Mouse (Mus musculus): Measurements from ENCODE around the gene Tmem184b.

Gene Tmem184b

GRCm38 (mm10) chr15:79402836-79403762 lies at the start of gene Tmem184b:
Gene Tmem184b, minus strand, starts transcription at chr15:79403569.
- in situ Hi-C loops (cut with MboI; ENCODE audit: low pct_unique_long_range_greater_than_20kb in 1 of 2, low sequenced_read_pairs in 2 of 2, unreplicated experiment in 1 of 2), result no loop called here

- in situ Hi-C loops (cut with MboI; ENCODE audit: low pct_unique_long_range_greater_than_20kb in 1 of 2, low sequenced_read_pairs in 2 of 2, unreplicated experiment in 1 of 2), result no loop called here
These were observed 44.7 kb upstream of the Tmem184b start for GRCm38 (mm10) chr15:79448041-79448440.

GRCm38 (mm10) chr15:79445786-79446654 lies 42.7 kb upstream of the Tmem184b start:
- in situ Hi-C loops (cut with MboI; ENCODE audit: low pct_unique_long_range_greater_than_20kb in 1 of 2, low sequenced_read_pairs in 2 of 2, unreplicated experiment in 1 of 2), result no loop called here

- in situ Hi-C loops (cut with MboI; ENCODE audit: low pct_unique_long_range_greater_than_20kb in 1 of 2, low sequenced_read_pairs in 2 of 2, unreplicated experiment in 1 of 2), result no loop called here
These were observed 40.6 kb upstream of the Tmem184b start for GRCm38 (mm10) chr15:79443856-79444410.

GRCm38 (mm10) chr15:79442961-79443518 lies 39.7 kb upstream of the Tmem184b start:
- in situ Hi-C loops (cut with MboI; ENCODE audit: low pct_unique_long_range_greater_than_20kb in 1 of 2, low sequenced_read_pairs in 2 of 2, unreplicated experiment in 1 of 2), result no loop called here

- in situ Hi-C loops (cut with MboI; ENCODE audit: low pct_unique_long_range_greater_than_20kb in 1 of 2, low sequenced_read_pairs in 2 of 2, unreplicated experiment in 1 of 2), result no loop called here
These were observed 38.9 kb upstream of the Tmem184b start for GRCm38 (mm10) chr15:79442257-79442611.

- in situ Hi-C loops (cut with MboI; ENCODE audit: low pct_unique_long_range_greater_than_20kb in 1 of 2, low sequenced_read_pairs in 2 of 2, unreplicated experiment in 1 of 2), result no loop called here
These were observed 38.2 kb upstream of the Tmem184b start for GRCm38 (mm10) chr15:79441331-79442256.

GRCm38 (mm10) chr15:79440651-79441330 lies 37.4 kb upstream of the Tmem184b start:
- in situ Hi-C loops (cut with MboI; ENCODE audit: low pct_unique_long_range_greater_than_20kb in 1 of 2, low sequenced_read_pairs in 2 of 2, unreplicated experiment in 1 of 2), result no loop called here

GRCm38 (mm10) chr15:79440223-79440622 lies 36.9 kb upstream of the Tmem184b start:
- in situ Hi-C loops (cut with MboI; ENCODE audit: low pct_unique_long_range_greater_than_20kb in 1 of 2, low sequenced_read_pairs in 2 of 2, unreplicated experiment in 1 of 2), result no loop called here

GRCm38 (mm10) chr15:79439386-79439785 lies 36.0 kb upstream of the Tmem184b start:
- in situ Hi-C loops (cut with MboI; ENCODE audit: low pct_unique_long_range_greater_than_20kb in 1 of 2, low sequenced_read_pairs in 2 of 2, unreplicated experiment in 1 of 2), result no loop called here

- in situ Hi-C loops (cut with MboI; ENCODE audit: low pct_unique_long_range_greater_than_20kb in 1 of 2, low sequenced_read_pairs in 2 of 2, unreplicated experiment in 1 of 2), result no loop called here
These were observed 35.4 kb upstream of the Tmem184b start for GRCm38 (mm10) chr15:79438816-79439215.

GRCm38 (mm10) chr15:79438209-79438810 lies 34.9 kb upstream of the Tmem184b start:
- in situ Hi-C loops (cut with MboI; ENCODE audit: low pct_unique_long_range_greater_than_20kb in 1 of 2, low sequenced_read_pairs in 2 of 2, unreplicated experiment in 1 of 2), result no loop called here

GRCm38 (mm10) chr15:79437541-79438208 lies 34.3 kb upstream of the Tmem184b start:
- in situ Hi-C loops (cut with MboI; ENCODE audit: low pct_unique_long_range_greater_than_20kb in 1 of 2, low sequenced_read_pairs in 2 of 2, unreplicated experiment in 1 of 2), result no loop called here

GRCm38 (mm10) chr15:79436481-79436921 lies 33.1 kb upstream of the Tmem184b start:
- in situ Hi-C loops (cut with MboI; ENCODE audit: low pct_unique_long_range_greater_than_20kb in 1 of 2, low sequenced_read_pairs in 2 of 2, unreplicated experiment in 1 of 2), result no loop called here

- in situ Hi-C loops (cut with MboI; ENCODE audit: low pct_unique_long_range_greater_than_20kb in 1 of 2, low sequenced_read_pairs in 2 of 2, unreplicated experiment in 1 of 2), result no loop called here
These were observed 31.9 kb upstream of the Tmem184b start for GRCm38 (mm10) chr15:79435191-79435671.

GRCm38 (mm10) chr15:79432892-79433291 lies 29.5 kb upstream of the Tmem184b start:
- in situ Hi-C loops (cut with MboI; ENCODE audit: low pct_unique_long_range_greater_than_20kb in 1 of 2, low sequenced_read_pairs in 2 of 2, unreplicated experiment in 1 of 2), result no loop called here
